Mouse (Mus musculus) erythroblast, adult 5-6 weeks (primary cell): ENCODE results near the gene Gcgr. TPM values are rescaled to one million over a fixed set of nuclear protein-coding genes. Genes with fewer than 3 reads are reported as not detected.

ENCODE experiments used
- ATAC-seq: replicated peaks from 2 replicates; pipeline ENCODE4 v1.8.0; 2016; ENCODE audit warnings: moderate number of reproducible peaks, mild to moderate bottlenecking, moderate TSS enrichment, inconsistent platforms; ENCODE audit not compliant: poor library complexity, low FRiP score, severe bottlenecking
- total RNA-seq, 2 experiments: library from RNA; stranded (forward) in 1 of 2; stranded (reverse) in 1 of 2; fragments of 150-400 nt in 1 of 2; fragments of 200-764, 138-1000 nt in 1 of 2; gene quantifications; 2 replicates each; pipeline versions ENCODE4 v1.2.3 to v1.2.4; 2015 to 2017; ENCODE audit warnings: low replicate concordance in 2 of 2

Gene Gcgr
- total RNA-seq, 2 experiments from 2014 or later: not detected

DNA sequence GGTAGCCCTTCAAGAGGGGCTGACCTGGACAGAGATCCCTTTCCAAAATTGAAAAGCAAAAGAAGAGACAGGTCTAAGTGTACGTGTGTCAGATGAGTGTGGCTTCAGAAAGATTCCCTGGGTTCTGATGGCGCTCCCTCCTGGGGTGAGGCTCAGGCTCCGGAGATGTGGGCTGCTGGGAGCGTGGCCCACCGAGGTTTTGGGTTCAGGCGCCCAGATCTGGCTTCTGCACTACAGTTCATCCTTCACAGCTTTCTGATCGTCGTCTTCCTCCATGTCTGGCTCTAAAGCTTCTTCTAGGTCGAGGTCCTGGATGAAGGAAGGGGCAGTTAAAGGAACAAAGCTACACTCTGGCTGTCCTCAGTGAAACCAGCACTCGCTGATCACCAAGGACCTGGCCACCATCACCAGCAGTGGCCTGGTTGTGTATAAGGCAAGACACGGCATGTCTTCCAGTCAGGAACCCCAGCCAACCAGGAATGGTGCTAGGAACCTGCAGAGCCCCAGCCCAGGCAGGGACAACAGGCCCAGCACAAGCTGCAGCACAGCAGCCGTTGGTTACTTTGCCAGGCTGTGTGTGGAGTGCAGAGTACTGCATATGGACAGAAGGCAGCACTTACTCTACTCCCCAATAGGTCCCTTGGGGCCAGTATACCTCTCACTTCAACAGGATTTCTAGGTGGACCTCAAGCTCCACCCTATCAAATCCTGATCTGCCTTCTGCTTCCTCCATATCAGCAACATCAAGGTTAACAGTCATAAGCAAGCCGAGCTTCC is 30.6 kb downstream of the Gcgr start:
- ATAC-seq: peak; percentile 14; the same call in 1 of the 2 replicates

DNA sequence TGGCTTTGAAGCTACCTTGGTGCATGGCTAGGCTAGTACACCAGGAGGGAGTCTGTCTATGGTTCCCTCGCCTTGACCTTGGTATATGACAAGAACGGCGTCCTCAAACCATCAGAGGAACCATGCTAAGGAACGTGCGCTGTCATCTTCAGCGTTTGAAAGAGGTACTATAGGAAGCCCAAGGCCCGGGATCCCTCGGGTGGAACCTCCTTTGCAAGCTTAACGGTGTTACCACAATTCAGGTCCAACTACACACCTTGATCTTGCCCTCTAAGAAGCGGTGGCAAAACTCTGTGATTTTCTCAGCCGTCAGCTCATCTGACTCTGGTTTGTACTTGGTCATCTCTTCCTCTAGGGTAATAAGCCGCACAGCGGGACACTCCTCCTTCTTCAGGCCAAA is 32.5 kb downstream of the Gcgr start:
- ATAC-seq: no peak

DNA sequence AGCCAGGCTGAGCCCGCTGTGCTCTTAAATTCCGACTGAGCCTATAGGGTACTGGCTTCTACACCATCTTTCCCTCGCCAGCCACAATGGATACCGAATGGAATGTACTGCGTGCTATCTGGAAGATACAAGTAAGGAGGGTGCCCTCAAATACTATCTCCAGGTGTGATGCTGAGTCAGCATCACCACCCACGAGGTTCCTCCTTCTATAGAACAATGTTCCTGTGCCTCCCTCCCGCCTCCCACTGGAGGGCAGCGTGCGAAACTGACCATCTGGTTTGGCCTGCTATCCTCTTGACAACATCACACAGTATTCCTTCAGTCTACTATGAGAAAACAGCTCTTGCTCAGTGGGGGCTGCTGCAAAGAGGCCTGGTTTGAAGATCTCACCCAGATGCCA is 34.6 kb downstream of the Gcgr start:
- no peak for ATAC-seq

DNA sequence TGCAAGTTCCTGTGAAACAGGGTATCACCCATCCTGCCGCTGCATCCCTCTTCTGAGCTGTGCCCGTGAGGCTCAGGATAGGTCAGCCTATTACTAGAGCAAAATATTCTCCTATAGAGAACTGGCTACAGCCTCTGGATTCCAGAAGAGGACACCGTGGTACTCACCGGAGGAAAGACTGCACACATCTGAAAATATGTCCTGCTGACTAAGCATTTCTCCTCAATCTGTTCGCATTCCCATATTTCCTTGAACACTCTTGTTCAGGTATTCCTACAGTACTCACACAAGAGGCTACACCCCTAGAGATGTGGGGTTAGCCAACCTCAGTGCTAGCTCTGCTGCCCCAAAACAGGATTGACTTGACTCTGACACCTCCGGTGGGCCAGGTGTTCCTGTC is 37.8 kb downstream of the Gcgr start:
- ATAC-seq: no peak

DNA sequence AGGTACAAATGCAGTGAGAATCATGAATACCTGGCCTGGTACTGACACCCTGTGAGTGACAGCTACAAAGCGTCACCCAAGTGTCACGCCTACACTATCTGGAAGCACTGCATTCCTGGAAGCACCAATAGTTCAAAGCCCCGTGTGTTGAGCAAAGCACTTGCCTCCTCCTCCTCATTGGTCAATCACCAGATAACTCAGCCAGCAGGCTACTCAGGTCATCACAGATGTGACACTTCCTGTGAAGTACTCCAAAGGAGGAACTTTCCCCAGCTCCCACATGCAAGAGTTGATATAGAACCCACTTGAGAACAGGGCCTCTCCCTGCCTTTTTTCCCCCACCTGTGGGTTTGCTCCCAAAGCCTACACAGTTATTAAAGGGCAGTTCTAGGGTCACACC is 40.6 kb downstream of the Gcgr start:
- ATAC-seq: no peak

DNA sequence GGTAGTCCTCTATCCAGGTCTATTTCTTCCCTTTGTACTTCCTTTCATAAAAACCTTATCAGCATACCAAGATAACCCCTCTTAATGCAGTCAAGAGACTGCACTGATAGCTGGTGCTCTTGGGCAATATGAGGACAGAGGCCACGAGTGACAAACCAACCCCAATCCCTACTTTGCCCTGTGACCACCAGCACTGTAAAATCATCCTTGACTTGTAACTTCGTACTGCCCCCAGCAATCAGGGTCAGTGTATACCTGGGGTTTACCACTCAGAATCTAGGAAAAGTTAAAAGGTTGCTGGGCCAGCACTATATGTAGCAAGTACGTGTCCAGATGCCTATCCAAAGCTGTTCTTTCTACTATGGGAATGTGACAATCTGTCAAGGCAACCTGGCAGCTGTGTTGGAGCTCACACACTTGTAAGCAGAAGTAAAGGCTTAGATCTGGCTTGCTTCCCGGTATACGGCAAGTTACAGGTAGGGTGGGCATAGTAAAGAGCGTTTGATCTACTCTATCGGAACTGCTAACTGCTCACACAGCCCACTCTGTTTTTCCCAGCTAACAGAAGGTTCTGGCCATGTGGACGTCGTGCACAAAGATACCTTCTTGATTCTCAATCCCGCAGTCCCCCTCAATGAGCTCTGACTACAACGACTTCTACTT is 41.4 kb downstream of the Gcgr start:
- ATAC-seq: no peak

DNA sequence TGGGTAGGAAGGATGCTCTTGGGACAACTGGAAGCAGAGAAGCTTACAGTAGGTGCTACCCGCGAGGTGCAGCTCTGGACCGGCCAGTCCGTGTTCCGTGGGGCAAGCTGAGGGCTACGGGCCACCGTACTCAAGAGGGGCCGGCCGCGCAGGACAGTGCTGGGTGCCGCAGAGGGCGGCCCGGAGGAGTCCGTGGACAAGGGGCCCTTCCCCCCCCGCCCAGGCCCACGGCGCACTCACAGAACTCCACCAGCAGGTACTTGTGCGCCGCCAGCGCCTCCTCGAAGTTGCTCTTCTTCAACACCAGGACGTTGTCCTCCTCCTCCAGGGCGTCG is 41.9 kb downstream of the Gcgr start:
- ATAC-seq: 0 out of 2 replicates have a peak, but pooled peaks have one; percentile 2

DNA sequence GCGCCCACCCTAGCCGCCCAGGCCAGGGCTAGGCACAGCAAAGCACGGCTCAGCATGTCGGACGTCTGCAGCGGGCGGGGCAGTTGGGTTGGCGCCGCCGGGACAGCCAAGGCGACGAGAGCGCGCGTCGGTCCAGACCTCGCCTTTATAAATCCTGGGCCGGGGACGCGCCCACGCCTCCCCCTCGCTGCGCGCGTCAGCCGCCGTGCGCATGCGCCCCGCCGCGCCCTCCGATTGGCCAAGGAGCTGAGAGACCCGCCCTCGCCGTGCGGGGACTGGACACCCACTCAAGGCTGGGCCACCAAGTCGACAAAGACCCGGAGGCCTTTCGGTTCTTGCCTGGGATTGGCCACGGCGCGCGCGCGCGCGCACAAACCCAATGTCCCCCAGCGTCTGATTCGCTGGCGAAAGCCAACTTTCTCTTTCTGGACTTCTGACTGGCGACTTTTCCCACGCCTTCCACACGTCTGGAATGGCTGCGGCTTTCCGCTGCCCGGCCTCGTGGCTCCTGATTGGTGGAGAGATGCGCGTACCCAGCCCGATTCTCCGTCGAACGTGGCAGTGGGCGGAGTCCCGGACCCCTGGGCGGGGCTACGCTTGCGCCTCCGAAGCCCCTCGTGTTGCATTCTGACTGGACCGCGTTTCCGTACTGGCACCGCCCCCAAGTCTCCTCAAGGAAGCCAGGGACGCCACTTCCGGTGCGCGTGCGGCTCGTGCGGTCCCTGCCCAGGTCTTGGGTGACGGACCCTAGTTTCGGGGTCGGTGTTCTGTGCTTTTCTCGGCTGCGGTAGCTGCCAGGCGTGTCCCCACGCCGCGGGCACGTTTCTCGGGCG is 42.5 kb downstream of the Gcgr start, which contains the start of gene P4hb:
Gene P4hb, minus strand, starts transcription at position 502 of the 833 bp plus-strand sequence.
- ATAC-seq: peak; percentile 87

DNA sequence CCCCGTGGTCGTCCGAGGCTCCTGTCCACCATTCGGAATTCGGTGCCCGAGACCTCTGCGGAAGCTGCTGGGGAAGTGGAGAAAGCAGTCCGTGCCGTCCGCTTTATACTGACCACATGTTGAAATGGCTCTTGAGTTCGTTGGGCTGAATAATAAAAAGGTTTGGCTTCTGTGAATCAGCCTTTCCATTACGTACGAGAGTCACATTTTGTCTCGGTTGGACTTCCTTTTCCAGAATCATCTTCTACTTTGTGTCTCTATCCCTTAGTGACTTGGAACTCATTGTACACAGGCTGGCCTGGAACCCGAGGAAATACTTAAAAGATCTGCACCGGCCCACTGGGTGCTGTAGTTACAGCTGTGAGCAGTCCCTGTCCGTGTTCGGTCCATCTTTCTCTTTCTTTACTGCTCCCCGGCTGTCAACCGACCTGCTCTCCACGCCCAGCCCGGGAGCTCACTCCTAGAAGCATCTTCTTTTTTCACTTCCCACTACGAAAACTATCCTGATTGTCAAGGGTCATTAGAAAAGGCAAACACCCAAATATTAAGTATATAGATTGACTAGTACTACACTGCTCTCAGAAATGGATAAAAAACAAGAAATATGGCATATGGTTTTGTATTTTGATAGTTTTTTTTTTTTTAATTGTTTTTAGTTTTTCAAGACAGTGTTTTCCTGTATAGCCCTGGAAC is 43.2 kb downstream of the Gcgr start:
- no peak for ATAC-seq

DNA sequence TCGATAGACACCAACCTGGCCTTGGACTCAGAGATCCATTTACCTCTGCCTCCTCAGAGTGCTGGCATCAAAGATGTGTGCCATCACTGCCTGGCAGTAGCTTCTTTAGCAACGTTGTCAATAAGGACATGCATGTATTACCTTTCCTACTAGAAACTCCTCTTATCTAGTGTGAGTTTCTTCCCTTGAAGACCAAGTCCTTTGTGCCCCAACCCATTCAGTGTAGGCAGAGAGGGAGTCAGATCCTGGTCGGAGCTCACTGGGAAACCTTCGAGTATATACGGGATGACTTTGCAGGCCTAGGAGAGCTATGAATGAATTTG is 43.7 kb downstream of the Gcgr start:
- ATAC-seq: no peak

DNA sequence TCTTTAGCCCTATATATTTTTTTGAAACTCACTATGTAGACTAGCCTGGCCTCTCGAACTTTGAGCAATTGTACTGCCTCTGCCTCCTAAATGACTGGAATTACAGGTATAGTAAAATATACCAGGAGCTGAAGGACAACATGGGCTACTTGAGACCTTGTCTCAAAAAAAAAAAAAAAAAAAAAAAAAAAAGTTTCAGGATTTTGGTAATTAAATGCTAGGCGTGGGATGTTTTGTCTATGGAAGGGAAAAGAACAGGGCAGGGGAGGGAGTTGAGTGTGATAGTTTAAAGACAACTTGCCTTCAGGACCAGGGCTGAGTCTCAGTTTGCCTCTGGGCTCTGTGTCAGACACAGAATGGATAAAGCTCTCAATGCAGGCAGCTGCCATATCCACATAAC is 44.5 kb downstream of the Gcgr start:
- ATAC-seq: no peak

DNA sequence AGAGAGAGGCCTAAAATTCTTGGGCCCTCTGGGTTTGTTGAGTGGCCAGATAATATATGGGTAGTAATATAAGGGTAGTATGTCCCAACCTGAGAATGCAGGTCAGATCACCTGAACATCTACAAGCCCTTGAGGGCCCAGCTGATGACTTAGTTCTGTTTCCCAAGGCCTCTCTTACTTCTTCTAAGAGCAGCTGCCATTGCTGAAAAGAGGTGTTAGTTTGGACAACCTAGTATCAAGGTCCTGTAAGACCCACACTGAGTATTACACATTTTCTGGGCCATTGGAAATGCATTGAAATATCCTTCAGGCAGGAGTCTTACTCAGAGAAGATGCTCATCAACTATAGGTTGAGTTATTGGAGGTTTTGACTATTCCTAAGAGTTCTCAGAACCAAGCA is 45.4 kb downstream of the Gcgr start:
- ATAC-seq: no peak

DNA sequence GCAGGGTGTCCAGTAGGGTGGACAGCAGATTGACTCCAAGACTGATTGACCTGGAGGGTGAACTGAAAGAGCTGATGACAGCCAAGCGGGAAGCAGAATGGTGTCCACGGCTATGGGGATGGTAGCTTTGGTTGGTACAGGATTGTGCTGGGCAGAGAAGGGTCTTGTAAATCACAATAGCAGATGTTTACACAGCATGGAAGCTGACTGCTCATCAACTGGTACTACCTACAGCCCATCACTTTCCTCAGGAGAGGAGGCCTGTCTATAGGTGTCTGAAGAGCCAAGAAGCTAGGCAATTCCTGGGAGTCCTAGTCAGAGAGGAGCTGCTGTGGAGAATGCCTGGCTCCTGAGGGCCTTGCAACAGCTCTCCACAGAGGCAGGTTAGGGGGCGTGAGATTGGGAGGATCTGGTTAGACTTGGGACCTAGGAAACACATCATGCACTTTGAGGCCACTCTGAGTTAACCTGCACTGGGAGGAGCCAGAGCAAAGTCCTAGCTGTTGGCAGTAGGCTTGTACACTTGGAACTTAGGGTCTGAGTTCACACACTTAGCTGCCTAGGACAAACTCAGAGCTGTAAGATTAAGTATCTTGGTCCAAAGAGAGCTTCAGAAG is 46.0 kb downstream of the Gcgr start:
- ATAC-seq: no peak

DNA sequence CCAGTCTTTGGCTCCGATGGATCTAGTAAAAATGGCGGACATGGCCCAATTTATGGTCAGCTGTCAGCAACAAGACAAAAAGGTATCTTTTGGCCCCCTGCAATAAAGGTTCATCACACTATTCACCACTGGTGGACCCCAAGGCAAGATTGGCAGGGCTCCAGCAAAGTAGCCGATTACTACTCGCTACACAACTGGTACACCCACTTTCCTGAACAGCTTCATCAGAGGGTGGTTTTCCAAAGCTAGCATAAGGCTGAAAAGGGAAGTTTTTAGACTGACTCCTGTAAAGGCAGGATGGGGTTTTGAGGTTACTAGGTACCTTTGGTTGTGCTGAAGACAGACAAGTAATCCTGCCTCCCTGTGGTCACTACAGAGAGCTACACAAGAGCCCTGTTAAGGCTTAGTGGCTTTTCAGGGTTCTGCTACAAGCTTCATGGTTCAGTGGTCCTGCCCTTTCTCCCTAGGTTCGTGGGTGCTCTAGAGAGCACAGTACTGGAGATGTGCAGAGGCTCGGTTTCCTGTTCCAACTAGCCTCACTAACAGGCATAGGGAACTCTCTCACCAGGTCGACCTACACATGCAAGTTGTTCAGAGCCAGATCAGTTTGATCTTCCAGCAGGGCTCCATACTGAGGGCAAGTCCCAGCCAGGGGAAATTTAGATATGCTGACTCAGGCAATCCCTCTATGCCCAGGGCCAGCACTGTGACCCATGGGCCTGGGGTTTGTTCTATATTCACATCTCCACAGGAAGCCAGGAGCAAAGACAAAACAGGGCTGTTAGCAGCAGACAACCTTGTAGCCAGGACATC is 46.9 kb downstream of the Gcgr start:
- no peak for ATAC-seq

DNA sequence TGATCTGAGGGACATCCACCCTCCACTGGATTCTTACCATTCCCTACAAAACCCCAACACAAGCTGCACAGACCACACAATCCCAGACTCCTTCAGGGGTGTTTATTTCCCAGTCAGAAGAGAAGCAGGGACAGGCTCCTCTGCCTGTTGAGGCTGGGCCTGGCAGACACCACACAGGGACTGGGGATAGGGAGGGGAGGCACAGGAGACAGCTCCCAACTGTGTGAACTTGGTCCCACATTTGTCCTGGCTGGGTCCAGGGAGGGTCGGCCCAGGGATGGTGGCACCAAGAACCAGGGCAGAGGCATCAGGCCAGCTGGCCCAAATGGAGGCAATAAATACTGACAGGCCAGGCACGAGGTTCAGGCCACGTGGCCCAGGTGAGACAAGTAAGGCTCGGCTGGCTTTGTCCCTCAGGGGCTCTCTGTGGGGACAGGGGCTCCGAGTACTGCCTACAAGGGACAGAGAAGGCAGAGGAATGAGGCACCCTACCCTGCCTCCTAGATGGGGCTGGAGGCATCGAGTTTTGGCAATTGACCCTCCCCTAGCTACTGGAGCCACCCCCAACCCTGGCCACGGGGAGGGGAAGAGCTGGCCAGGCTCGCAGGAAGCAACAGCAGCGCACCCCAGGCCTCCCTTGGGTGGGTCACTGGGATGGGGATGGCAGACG is 47.7 kb downstream of the Gcgr start:
- ATAC-seq: no peak

DNA sequence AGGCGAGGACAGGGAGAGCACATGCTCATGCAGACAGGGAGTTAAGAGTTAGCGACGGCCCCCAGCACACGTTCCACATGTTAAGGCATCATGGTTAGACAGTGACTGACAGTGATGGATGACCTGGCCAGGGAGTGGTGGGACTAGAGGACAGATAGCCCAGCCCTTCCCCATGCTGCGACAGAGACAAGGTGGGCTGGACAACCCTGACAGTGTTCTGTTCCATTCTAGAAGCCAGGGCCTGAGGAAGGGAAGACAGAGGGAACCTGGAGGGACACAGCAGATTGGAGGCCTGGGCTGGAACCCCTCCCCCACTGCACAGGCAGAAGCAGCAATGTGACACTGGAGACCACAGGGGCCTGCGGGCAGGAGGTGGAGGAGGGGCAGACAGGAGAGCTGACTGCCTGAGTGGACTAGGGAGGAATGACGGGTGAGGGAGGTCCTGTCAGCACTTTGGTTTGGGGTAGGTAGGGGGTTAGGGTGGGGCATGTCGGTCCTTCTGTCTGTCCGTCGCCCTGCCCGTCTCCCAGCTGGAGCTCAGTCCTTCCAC is 48.3 kb downstream of the Gcgr start:
- ATAC-seq: no peak

DNA sequence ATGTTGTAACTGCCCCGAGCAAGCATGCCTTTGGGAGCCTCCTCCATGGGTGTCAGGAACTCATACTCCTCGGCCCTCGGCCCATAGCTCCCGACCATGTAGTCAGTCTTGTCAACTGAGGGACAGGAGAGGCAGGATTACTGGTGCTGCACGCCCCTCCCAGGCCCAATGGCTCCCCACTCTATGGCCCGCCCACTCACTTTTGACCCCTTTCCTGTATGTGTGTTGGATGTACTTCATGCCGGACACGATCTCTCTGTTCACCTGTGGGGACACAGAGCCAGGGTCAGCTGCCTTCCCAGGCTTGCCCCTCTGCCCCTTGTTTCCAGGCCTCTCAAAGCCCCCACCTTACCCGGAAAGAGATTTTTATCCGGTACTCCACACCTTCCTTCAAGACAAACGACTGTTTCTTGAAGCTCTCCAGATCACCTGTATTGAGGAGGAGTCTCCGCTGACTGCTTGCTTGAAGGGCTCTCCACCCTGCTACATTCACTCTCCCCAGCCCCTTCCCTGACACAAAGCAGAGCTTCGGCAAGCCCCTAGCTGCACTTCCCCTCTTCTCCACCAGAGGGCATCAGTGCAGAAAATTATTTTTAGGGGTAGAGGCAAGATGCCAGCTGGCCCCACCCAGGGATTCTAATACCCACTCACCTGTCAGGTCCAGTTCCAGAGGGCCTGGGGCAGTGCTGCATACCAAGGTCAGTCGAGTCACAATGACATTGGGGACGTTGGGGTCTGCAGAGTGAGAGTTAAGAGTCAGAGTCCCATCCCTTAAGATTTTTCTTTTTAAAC is 49.0 kb downstream of the Gcgr start:
- peak; percentile 53 for ATAC-seq
